Mouse (Mus musculus): ENCODE data around the gene Poc1a.

- TF ChIP-seq POLR2A (IDR thresholded peaks at IDR 0.05; ENCODE audit: extremely low read depth, insufficient read depth, low read length), result no peak
- TF ChIP-seq CTCF (IDR thresholded peaks at IDR 0.05; ENCODE audit: extremely low read depth, insufficient read depth, low read length), result no peak
These were observed 61.7 kb downstream of the Poc1a start for GRCm38 (mm10) chr9:106342573-106342972.
